Mouse (Mus musculus) layer of hippocampus, adult 8-10 months (tissue): ENCODE measurements around the gene Alg14. TPM values are rescaled to one million over a fixed set of nuclear protein-coding genes. Genes with fewer than 3 reads are reported as not detected.

Source experiments
- DNase-seq, 2 experiments: peaks; one replicate each; pipeline ENCODE4 v3.0.0; 2022; ENCODE audit warnings: low spot score in 2 of 2
- total RNA-seq, 4 experiments: library from RNA; stranded (reverse); gene quantifications; 2 replicates each; pipeline ENCODE4 v1.2.4; 2022

The Alg14 gene
- total RNA-seq, 4 experiments from 2014 or later: 11.3 to 14.0 (median 12.9) TPM

GRCm38 (mm10) chr3:121336234-121336890, 44.8 kb downstream of the Alg14 start:
- DNase-seq: no peak

GRCm38 (mm10) chr3:121338687-121339086, 47.1 kb downstream of the Alg14 start:
- no peak for DNase-seq

- no peak for DNase-seq
These were observed 48.8 kb downstream of the Alg14 start for GRCm38 (mm10) chr3:121340321-121340761.

- no peak for DNase-seq
These were observed 51.7 kb downstream of the Alg14 start for GRCm38 (mm10) chr3:121343224-121343623.

GRCm38 (mm10) chr3:121344056-121344945, 52.7 kb downstream of the Alg14 start:
- DNase-seq: no peak

GRCm38 (mm10) chr3:121344951-121345642, 53.5 kb downstream of the Alg14 start:
- no peak for DNase-seq

- no peak for DNase-seq
These were observed 54.0 kb downstream of the Alg14 start for GRCm38 (mm10) chr3:121345643-121346000.

GRCm38 (mm10) chr3:121346507-121347267, 55.1 kb downstream of the Alg14 start:
- DNase-seq: no peak

- DNase-seq: no peak
These were observed 57.2 kb downstream of the Alg14 start for GRCm38 (mm10) chr3:121348792-121349191.

- DNase-seq: no peak
These were observed 58.0 kb downstream of the Alg14 start for GRCm38 (mm10) chr3:121349334-121350169.

GRCm38 (mm10) chr3:121351257-121351656, 59.7 kb downstream of the Alg14 start:
- DNase-seq: no peak

- no peak for DNase-seq
These were observed 62.7 kb downstream of the Alg14 start for GRCm38 (mm10) chr3:121354281-121354680.

- DNase-seq: no peak
These were observed 63.4 kb downstream of the Alg14 start for GRCm38 (mm10) chr3:121354861-121355470.

- DNase-seq: no peak
These were observed 64.0 kb downstream of the Alg14 start for GRCm38 (mm10) chr3:121355569-121355968.

GRCm38 (mm10) chr3:121356111-121356510, 64.5 kb downstream of the Alg14 start:
- no peak for DNase-seq

GRCm38 (mm10) chr3:121357030-121357429, 65.5 kb downstream of the Alg14 start:
- DNase-seq: no peak

- no peak for DNase-seq
These were observed 66.7 kb downstream of the Alg14 start for GRCm38 (mm10) chr3:121358285-121358684.

- no peak for DNase-seq
These were observed 67.3 kb downstream of the Alg14 start for GRCm38 (mm10) chr3:121358850-121359249.

GRCm38 (mm10) chr3:121359272-121359671, 67.7 kb downstream of the Alg14 start:
- DNase-seq: no peak

- no peak for DNase-seq
These were observed 70.4 kb downstream of the Alg14 start for GRCm38 (mm10) chr3:121362002-121362401.
